Mouse (Mus musculus) spleen, adult 2 months (tissue): ENCODE data around the gene Vsig1.

ENCODE experiments used
- CTCF ChIP-seq: fragments of 200-500 bp; IDR thresholded peaks from 2 replicates; pipeline ENCODE4 v1.5.1; 2011; ENCODE audit warnings: mild to moderate bottlenecking, inconsistent platforms; ENCODE audit not compliant: insufficient read depth, insufficient read length, insufficient replicate concordance; ENCODE audit errors: extremely low read depth
- POLR2A ChIP-seq: fragments of 200-500 bp; IDR thresholded peaks from 2 replicates; pipeline ENCODE4 v1.6.1; 2011; ENCODE audit warnings: low read depth, low read length, inconsistent platforms

GRCm38 (mm10) chrX:140985256-140985655, 77.8 kb downstream of the Vsig1 start:
- TF ChIP-seq CTCF (no peak), POLR2A (no peak)
